Mouse (Mus musculus): Measurements from ENCODE around the gene Rabgef1. TPM values are rescaled to one million over a fixed set of nuclear protein-coding genes. Genes with fewer than 3 reads are reported as not detected.

Rabgef1 gene
- total and polyA plus RNA-seq, 3 experiments: 20.1 to 34.4 (median 26.4) TPM

DNA sequence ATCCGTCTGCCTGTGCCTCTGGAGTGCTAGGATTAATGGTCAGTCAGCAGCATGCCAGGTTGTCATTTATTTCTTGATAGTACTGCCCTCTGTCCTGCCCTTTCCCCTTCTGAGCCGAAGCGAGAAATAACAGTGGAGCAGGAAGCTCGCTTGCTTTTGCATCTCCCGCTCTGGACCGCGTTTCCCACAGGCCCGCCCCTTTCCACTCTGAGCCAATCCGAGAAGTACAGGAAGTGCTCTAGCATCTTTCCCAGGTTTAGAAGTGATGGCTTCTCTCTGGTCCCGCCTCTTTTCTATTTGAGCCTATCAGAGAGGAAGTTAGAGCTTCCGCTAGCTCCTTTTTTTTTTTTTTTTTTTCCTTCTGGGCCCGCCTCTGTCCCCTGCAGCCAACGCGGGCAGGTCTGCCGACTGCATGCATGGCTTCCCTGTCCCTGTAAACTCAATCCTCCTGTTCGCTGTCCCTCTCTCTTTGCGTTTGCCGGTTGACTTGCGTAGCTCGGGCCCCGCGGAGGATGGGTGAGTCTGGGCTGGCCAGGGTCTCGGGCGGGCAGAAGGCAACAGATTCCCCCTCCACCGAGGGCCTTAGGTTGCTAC, 85.2 kb downstream of the Rabgef1 start (continued):
- TF ChIP-seq UBTF (IDR thresholded peaks at IDR 0.05; ENCODE audit: low read depth, low read length) (no peak), JUND (conservative IDR thresholded peaks at IDR 0.05; ENCODE audit: low read depth, low read length) (no peak), IRF4 (IDR thresholded peaks at IDR 0.05; ENCODE audit: low read depth, low read length) (peak; percentile 80), KAT2A (IDR thresholded peaks at IDR 0.05; ENCODE audit: insufficient replicate concordance, low read length) (peak; percentile 70; the same call in 1 of the 2 replicates), JUN (IDR thresholded peaks at IDR 0.05; ENCODE audit: insufficient read depth, low read depth, low read length) (no peak), CTCF (conservative IDR thresholded peaks at IDR 0.05 in 1 of 2, IDR thresholded peaks at IDR 0.05 in 1 of 2; ENCODE audit: low read depth in 2 of 2, low read length in 2 of 2) (no peak), ZC3H11A (IDR thresholded peaks at IDR 0.05; ENCODE audit: low read depth, low read length) (no peak), USF1 (IDR thresholded peaks at IDR 0.05; ENCODE audit: low read depth, low read length) (no peak), NRF1 (IDR thresholded peaks at IDR 0.05; ENCODE audit: low read depth, low read length) (peak; percentile 43), TBP (conservative IDR thresholded peaks at IDR 0.05; ENCODE audit: low read depth, low read length) (peak; percentile 96)

DNA sequence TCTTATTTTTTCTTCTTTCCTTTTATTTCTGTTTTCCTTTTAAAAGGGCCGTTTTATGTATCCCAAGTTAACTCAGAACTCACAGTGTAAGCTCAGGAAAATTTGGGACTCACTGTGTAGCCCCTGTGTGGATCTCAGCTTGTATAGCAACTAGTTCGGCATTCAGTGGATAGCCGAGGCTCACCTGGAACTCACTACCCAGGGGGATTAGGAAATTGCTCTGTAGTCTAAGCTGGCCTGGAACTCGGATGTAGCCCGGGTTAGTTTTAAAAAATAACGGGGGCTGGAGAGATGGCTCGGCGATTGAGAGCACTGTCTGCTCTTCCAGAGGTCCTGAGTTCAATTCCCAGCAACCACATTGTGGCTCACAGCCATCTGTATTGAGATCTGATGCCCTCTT, 85.7 kb downstream of the Rabgef1 start:
- H3K4me1 ChIP-seq (ENCODE audit: control insufficient read depth in 1 of 2, insufficient read depth in 2 of 2): peaks cover 2 to 29% of the 10 kb centered on the region in 2 experiments; a peak in 2 of 4 replicates
- no peak for DNase-seq (ENCODE audit: extremely low read depth)
- H3K4me2 ChIP-seq (ENCODE audit: insufficient read depth, low read depth, poor library complexity, severe bottlenecking): peak overlapping the region; percentile 88
- no peaks in the 10 kb centered on the region for H3K9me3 ChIP-seq (replicated peaks; ENCODE audit: low read length)
- dilution Hi-C loops (cut with MboI; ENCODE audit: extremely low pct_ligation_motif_present, extremely low pct_unique_long_range_greater_than_20kb, low sequenced_read_pairs) (no loop called here), in situ Hi-C loops (cut with MboI; ENCODE audit: low pct_ligation_motif_present, low pct_unique_long_range_greater_than_20kb, low sequenced_read_pairs) (no loop called here)
- H3K27me3 ChIP-seq (replicated peaks): no peaks in the 10 kb centered on the region
- H3K9ac ChIP-seq (ENCODE audit: insufficient read depth, low read depth): peak overlapping the region; percentile 73
- H3K36me3 ChIP-seq (replicated peaks in 1 of 2; ENCODE audit: control insufficient read depth in 1 of 2, insufficient read depth in 1 of 2, low read length in 1 of 2): peaks cover 17 to 35% of the 10 kb centered on the region in 2 experiments
- TF ChIP-seq MXI1 (IDR thresholded peaks at IDR 0.05; ENCODE audit: low read depth, low read length) (no peak), ELF1 (IDR thresholded peaks at IDR 0.05; ENCODE audit: low read depth, low read length) (no peak), POLR2AphosphoS2 (IDR thresholded peaks at IDR 0.05; ENCODE audit: low read depth, low read length) (no peak), TCF12 (IDR thresholded peaks at IDR 0.05; ENCODE audit: low read depth, low read length) (no peak), ZC3H11A (IDR thresholded peaks at IDR 0.05; ENCODE audit: low read depth, low read length) (no peak), BHLHE40 (IDR thresholded peaks at IDR 0.05; ENCODE audit: low read depth, low read length) (no peak), RAD21 (IDR thresholded peaks at IDR 0.05; ENCODE audit: low read depth, low read length) (no peak), SMC3 (IDR thresholded peaks at IDR 0.05; ENCODE audit: low read depth, low read length) (no peak), CHD1 (IDR thresholded peaks at IDR 0.05; ENCODE audit: low read depth, low read length) (no peak), MAX (IDR thresholded peaks at IDR 0.05; ENCODE audit: low read length) (no peak), UBTF (IDR thresholded peaks at IDR 0.05; ENCODE audit: low read depth, low read length) (no peak), TBP (conservative IDR thresholded peaks at IDR 0.05; ENCODE audit: low read depth, low read length) (no peak), POLR2A (IDR thresholded peaks at IDR 0.05; ENCODE audit: low read depth, low read length) (no peak), ZKSCAN1 (IDR thresholded peaks at IDR 0.05; ENCODE audit: borderline replicate concordance, low read depth, low read length) (no peak), IRF4 (IDR thresholded peaks at IDR 0.05; ENCODE audit: low read depth, low read length) (no peak), MAZ (IDR thresholded peaks at IDR 0.05; ENCODE audit: low read depth, low read length) (no peak), ZNF384 (IDR thresholded peaks at IDR 0.05; ENCODE audit: low read depth, low read length) (no peak), ZMIZ1 (IDR thresholded peaks at IDR 0.05; ENCODE audit: low read depth, low read length) (no peak), PAX5 (IDR thresholded peaks at IDR 0.05; ENCODE audit: low read length) (no peak), E2F4 (IDR thresholded peaks at IDR 0.05; ENCODE audit: insufficient replicate concordance, low read depth, low read length) (no peak)
- H3K4me3 ChIP-seq (replicated peaks in 1 of 3; ENCODE audit: low read depth in 2 of 3, low read length in 2 of 3, poor library complexity in 1 of 3): peak overlapping the region; percentile 88 to 96 (median 94)
- H3K27ac ChIP-seq (ENCODE audit: insufficient read depth, low read depth): no peak overlapping the region
- peaks cover 36% of the 10 kb centered on the region for H3K79me2 ChIP-seq (replicated peaks; ENCODE audit: control insufficient read depth, extremely low read depth, insufficient read depth, poor library complexity, severe bottlenecking)
